Mouse (Mus musculus) brain, embryonic 14.5 days (tissue): ENCODE data around the gene Olfr314. TPM values are rescaled to one million over a fixed set of nuclear protein-coding genes. Genes with fewer than 3 reads are reported as not detected.
"Not testable (repeated sequence)": the region's sequence is repeated elsewhere in the genome, so short reads cannot be mapped to it uniquely, and the experiment has no call there.

Experiments used
- DNase-seq: peaks from one replicate; pipeline ENCODE4 v3.0.0-alpha.2; 2011; ENCODE audit warnings: low read depth
- CTCF ChIP-seq: fragments of 200-500 bp; IDR thresholded peaks from 2 replicates; pipeline ENCODE4 v1.5.1; 2012; ENCODE audit warnings: inconsistent platforms, mild to moderate bottlenecking, moderate library complexity, borderline replicate concordance; ENCODE audit not compliant: insufficient read depth, insufficient read length; ENCODE audit errors: extremely low read depth
- POLR2A ChIP-seq: fragments of 200-500 bp; IDR thresholded peaks from 2 replicates; pipeline ENCODE4 v1.6.1; 2012; ENCODE audit warnings: mild to moderate bottlenecking, inconsistent platforms, borderline replicate concordance; ENCODE audit not compliant: poor library complexity, insufficient read depth, insufficient read length, severe bottlenecking; ENCODE audit errors: extremely low read depth
- polyA plus RNA-seq: library from polyadenylated mRNA; depleted of rRNA; stranded (reverse); fragments of >200 nt; gene quantifications from 2 replicates; pipeline ENCODE4 v1.2.3, GENCODE M21; 2012; rRNA removed

Olfr314 gene
- not detected in 2 replicates for polyA plus RNA-seq

DNA sequence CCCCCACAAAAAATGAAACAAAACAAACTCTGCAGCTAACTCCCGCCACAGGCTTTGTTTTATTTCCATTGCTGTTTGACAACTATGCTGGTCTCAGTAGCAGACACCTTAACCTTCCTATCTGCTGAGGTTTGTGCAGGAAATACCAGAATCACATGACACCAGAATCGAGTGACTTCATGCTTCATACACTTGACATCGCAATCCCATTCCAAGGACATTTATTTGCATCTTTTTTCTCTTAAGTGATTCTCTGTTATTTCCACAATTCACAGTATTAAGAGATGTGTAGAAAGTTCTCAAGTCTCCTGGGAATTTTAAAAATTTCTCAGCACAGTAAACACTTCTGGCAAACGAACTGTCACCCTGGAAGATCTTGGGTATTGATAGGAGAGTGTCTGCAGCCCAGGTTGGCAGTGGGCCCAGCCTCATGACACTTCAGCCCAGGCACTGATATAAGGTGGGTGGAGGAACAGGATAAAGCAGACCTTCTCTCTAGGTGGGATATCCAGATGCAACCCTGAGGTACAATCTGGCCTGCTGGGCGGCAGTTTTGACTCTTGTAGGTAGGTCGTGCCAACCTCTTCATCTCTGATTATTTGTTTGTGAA, at the start of gene Olfr314:
TSS of gene Olfr314 (plus strand) at position 473 of the 610 bp plus-strand sequence.
- no peak for TF ChIP-seq CTCF
- TF ChIP-seq POLR2A = no peak
- DNase-seq = no peak

GRCm38 (mm10) chr11:58733372-58733771, 49.4 kb upstream of the Olfr314 start:
- TF ChIP-seq CTCF = no peak
- TF ChIP-seq POLR2A = no peak
- DNase-seq = peak; percentile 51

- DNase-seq = no peak
- TF ChIP-seq POLR2A (no peak), CTCF (no peak)
Measured at GRCm38 (mm10) chr11:58738792-58739262, 43.9 kb upstream of the Olfr314 start, which contains the start of gene Olfr317. Gene Olfr317, minus strand, starts transcription at chr11:58739212.

DNA sequence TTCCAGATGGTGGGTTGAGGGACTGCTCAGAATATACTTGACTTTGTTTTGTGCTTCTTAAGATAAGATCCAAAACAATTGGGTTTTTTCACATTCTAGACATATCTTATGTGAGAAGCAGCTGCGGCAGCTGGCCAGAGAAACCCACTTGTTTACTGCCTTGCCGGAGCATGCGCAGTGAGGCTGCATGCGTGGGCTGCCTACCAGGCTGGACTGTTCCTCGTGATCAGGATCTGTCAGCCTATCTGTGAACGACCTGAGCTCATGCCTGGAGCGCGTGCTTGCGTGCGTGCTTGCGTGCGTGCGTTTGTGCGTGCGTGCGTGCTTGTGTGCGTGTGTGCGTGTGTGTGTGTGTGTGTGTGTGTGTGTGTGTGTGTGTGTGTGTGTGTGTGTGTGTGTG, 31.7 kb upstream of the Olfr314 start:
- not testable (repeated sequence) for DNase-seq

- TF ChIP-seq CTCF = no peak
- TF ChIP-seq POLR2A = no peak
- DNase-seq = no peak
Measured at GRCm38 (mm10) chr11:58752434-58752833, 30.3 kb upstream of the Olfr314 start, which contains the start of gene Olfr316. Gene Olfr316, plus strand, starts transcription at chr11:58752734.

GRCm38 (mm10) chr11:58772888-58773287, 9.9 kb upstream of the Olfr314 start, which contains the start of gene Olfr315:
Gene Olfr315, plus strand, starts transcription at chr11:58773188.
- DNase-seq = no peak
- TF ChIP-seq POLR2A (no peak), CTCF (no peak)

- no peak for DNase-seq
- TF ChIP-seq POLR2A (no peak), CTCF (no peak)
Measured at GRCm38 (mm10) chr11:58784182-58784581, 1.4 kb downstream of the Olfr314 start.

- DNase-seq = no peak
Measured at GRCm38 (mm10) chr11:58787651-58788050, 4.9 kb downstream of the Olfr314 start.

GRCm38 (mm10) chr11:58788346-58788745, 5.6 kb downstream of the Olfr314 start:
- TF ChIP-seq CTCF (no peak), POLR2A (no peak)
- no peak for DNase-seq

More at GRCm38 (mm10) chr11:58787651-58788050, 4.9 kb downstream of the Olfr314 start:
- TF ChIP-seq CTCF (no peak), POLR2A (no peak)

DNA sequence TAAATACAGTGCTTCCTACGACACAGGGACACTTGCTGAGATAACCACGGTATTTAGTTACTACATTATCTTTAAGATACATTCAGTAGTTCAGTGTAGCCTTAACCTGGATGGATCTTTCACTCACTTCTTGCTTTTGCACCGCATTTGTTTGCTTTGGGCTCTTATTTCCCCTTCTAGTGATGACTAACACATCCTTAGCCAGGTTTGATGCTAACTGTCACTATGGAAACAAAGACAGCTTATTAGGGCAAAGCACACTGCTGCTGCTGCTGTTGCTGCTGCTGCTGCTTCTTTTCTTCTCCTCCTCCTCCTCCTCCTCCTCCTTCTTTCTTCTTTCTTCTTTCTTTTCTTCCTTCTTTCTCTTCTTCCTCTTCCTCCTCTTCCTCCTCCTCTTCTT, 6.8 kb downstream of the Olfr314 start:
- DNase-seq = peak; percentile 57
- no peak for TF ChIP-seq POLR2A

GRCm38 (mm10) chr11:58790053-58790452, 7.3 kb downstream of the Olfr314 start:
- TF ChIP-seq POLR2A = no peak

DNA sequence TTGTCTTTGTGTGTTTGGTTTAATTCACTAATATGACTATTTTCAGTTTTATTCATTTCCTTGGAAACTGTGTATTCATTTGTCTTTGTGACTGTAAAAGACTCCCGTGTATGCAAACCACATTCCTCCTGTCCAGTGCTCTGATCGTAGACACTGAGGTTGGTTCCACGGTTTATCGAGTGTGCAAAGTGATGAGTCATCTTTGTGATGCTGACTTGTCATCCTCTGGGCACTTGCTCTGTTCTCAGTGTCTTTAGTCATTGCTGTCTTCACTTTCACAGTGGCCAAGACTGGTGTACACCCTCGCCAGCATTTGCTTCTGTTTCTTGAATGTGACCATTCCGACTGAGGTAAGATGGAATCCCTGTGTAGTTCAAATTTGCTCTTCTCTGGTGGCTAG, 7.9 kb downstream of the Olfr314 start:
- no peak for DNase-seq
- TF ChIP-seq CTCF = no peak
- TF ChIP-seq POLR2A = no peak

More at GRCm38 (mm10) chr11:58790053-58790452, 7.3 kb downstream of the Olfr314 start:
- no peak for DNase-seq

DNA sequence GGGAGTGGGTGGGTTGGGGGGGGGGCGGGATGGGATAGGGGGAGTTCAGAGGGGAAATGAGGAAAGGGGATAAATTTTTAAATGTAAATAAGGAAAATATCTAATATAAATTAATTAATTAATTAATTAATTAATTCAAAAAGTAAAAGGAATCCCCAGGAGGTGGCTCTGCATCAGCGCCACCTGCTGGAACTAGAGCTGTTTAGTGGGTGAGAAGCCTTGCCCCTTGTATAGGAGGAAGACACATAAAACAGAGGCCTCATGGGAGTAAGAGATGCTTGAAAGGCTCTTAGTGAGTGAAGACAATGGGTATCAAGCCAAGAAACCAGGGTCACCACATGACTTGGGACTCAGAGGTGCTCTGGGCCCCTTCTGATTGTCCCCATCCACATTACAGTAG, 13.1 kb downstream of the Olfr314 start:
- no peak for DNase-seq
- TF ChIP-seq CTCF = no peak

- TF ChIP-seq POLR2A (no peak), CTCF (no peak)
- DNase-seq = peak; percentile 26
Measured at GRCm38 (mm10) chr11:58796850-58797249, 14.1 kb downstream of the Olfr314 start.

DNA sequence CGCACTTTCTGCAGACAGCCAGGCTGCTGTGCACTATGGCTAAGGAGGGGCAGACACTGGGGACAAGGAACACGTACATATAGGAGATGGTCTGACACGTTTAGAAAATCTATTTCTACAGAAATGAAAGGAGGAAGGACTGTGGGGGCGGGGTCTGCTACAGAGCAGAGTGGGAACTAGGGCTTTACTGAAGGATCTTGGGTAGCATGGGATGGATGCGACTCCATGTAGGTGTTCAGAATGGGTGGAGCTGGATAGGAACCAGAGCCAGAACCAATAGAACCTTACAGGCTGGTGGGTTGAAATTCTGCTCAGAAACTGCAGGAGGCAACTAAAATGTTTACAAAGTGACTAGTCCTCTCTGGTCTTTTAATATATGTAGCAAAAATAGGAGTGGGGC, 17.0 kb downstream of the Olfr314 start:
- no peak for DNase-seq
- TF ChIP-seq POLR2A (no peak), CTCF (no peak)

- peak; percentile 77 for DNase-seq
- no peak for TF ChIP-seq CTCF
- TF ChIP-seq POLR2A = no peak
Measured at GRCm38 (mm10) chr11:58801558-58802228, 18.9 kb downstream of the Olfr314 start, which contains the start of gene Fam183b. Gene Fam183b, minus strand, starts transcription at chr11:58801960.
